Mouse (Mus musculus): ENCODE measurements around the gene Olfr846. TPM values are rescaled to one million over a fixed set of nuclear protein-coding genes. Genes with fewer than 3 reads are reported as not detected.

Olfr846 gene
- polyA plus RNA-seq (2021) = not detected

DNA sequence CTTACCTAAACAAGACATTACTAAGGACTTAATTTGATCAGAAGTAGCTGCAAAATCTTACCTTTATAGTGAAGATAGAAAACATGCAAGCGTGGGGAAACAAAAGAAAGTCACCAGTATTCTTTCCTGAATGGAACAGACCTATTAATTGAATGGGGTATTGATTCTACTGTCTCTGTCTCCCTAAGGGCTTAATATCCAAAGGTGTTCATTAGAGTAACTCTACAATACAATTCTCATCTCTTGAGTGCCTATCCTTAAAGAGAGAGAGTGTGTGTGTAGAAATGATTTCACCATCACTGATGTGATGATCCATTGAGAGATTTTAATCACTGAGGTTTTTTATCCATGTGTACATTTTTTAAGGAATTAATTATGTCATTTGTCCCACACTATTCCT is at the start of gene Olfr846:
Olfr846 (minus strand) TSS at position 101 of the 400 bp plus-strand sequence.
- TF ChIP-seq CTCF (IDR thresholded peaks at IDR 0.05) = no peak
- in situ Hi-C loops (cut with MboI; ENCODE audit: low pct_unique_long_range_greater_than_20kb) = no loop called here
- DNase-seq (ENCODE audit: low read depth, low spot score) (no peak), ATAC-seq (no peak)
- H3K27me3 ChIP-seq = no peaks in the 10 kb centered on the region
- ChIA-PET POLR2A (no interaction called here), CTCF (no interaction called here)

DNA sequence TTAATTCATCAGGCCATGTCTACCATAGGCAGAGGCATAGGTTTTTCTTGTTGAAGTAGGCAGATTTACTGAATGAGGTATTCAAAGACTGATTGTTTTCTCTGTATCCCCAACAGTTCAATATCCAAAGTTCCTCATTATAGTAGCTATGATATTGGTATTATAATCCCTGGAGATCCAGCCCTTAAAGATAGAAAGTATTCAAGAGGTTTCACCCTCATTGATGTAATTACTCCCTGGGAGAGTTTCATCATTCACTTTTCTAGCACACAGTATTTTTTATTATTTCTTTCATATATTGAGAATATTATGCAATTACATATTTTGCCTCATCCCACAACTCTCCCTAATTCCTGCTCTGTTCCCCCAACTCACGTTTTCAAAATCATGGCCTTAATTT is 14.8 kb upstream of the Olfr846 start, which contains the start of gene Olfr847:
Olfr847 (minus strand) TSS at position 101 of the 400 bp plus-strand sequence.
- CTCF ChIA-PET = no interaction called here
- DNase-seq (ENCODE audit: low read depth, low spot score) = no peak
- H3K27me3 ChIP-seq = no peaks in the 10 kb centered on the region
- in situ Hi-C loops (cut with MboI; ENCODE audit: low pct_unique_long_range_greater_than_20kb) = no loop called here
- ATAC-seq = no peak
- POLR2A ChIA-PET = no interaction called here
- no peak for TF ChIP-seq CTCF (IDR thresholded peaks at IDR 0.05)

DNA sequence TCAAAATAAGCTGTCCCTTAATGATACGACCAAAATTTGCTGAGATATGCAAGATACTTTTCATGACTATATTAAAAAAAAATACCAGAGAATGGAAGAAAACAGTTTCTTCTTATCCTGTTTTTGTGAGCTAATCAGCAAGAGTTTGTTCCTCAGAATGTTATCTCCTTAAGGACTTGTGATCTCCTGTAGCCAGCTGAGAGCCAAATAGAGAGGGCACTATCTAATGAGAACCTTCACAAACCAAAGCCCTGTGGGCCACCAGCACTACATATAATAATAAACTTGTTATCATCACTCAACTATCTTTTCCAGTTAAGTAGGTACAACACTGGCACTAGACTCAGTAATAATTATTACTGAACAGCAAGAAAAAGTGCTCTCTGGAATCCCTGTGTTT is 27.6 kb downstream of the Olfr846 start, which contains the start of gene Olfr845:
Olfr845 (plus strand) TSS at position 301 of the 400 bp plus-strand sequence.
- in situ Hi-C loops (cut with MboI; ENCODE audit: low pct_unique_long_range_greater_than_20kb) = no loop called here
- CTCF ChIA-PET = no interaction called here
- no peak for TF ChIP-seq CTCF (IDR thresholded peaks at IDR 0.05)
- DNase-seq (ENCODE audit: low read depth, low spot score) = no peak
- no peak for ATAC-seq
- no peaks in the 10 kb centered on the region for H3K27me3 ChIP-seq
- POLR2A ChIA-PET = no interaction called here

DNA sequence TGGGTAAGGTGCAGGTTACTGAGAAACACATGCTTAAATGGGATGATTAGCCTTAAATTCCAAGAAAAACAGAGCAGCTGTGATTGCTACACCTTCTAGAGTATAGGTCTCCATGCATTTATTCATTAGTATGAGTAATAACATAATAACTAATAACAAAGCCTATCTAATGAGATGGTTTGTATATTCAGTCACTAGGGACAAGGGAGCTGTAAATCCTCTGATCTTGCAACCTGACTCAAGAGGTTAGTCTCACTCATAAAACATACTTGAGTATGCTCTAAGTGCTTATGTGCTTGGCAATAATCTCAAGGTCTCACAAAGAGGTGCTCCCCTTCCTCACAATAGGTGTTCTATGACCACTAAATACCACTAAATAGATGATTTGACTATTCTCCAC is 47.8 kb downstream of the Olfr846 start, which contains the start of gene Olfr844:
Olfr844 (plus strand) TSS at position 301 of the 400 bp plus-strand sequence.
- ChIA-PET POLR2A (no interaction called here), CTCF (no interaction called here)
- no peak for TF ChIP-seq CTCF (IDR thresholded peaks at IDR 0.05)
- ATAC-seq (no peak), DNase-seq (ENCODE audit: low read depth, low spot score) (no peak)
- no peaks in the 10 kb centered on the region for H3K27me3 ChIP-seq
- in situ Hi-C loops (cut with MboI; ENCODE audit: low pct_unique_long_range_greater_than_20kb) = no loop called here

Other genes starting within 250 kb of the Olfr846 start
- gene Olfr836, start 243.6 kb downstream of the Olfr846 start, polyA plus RNA-seq (2021) = not detected
- gene Olfr837, start 227.7 kb downstream of the Olfr846 start, polyA plus RNA-seq (2021) = not detected
- gene Olfr839-ps1, start 186.7 kb downstream of the Olfr846 start, polyA plus RNA-seq (2021) = 0.01 TPM
- gene Olfr843, start 112.0 kb downstream of the Olfr846 start, polyA plus RNA-seq (2021) = not detected
- gene Olfr844, start 47.7 kb downstream of the Olfr846 start, polyA plus RNA-seq (2021) = not detected
- gene Olfr845, start 27.5 kb downstream of the Olfr846 start, polyA plus RNA-seq (2021) = not detected
- not detected for gene Olfr847, start 14.7 kb upstream of the Olfr846 start, polyA plus RNA-seq (2021)
- not detected for gene Olfr849, start 76.3 kb upstream of the Olfr846 start, polyA plus RNA-seq (2021)
- gene Olfr850, start 114.2 kb upstream of the Olfr846 start, polyA plus RNA-seq (2021) = not detected
- not detected for gene Olfr851, start 129.3 kb upstream of the Olfr846 start, polyA plus RNA-seq (2021)
- gene Olfr853, start 177.1 kb upstream of the Olfr846 start, polyA plus RNA-seq (2021) = not detected
- not detected for gene Olfr854, start 203.4 kb upstream of the Olfr846 start, polyA plus RNA-seq (2021)
- not detected for gene Olfr855, start 218.6 kb upstream of the Olfr846 start, polyA plus RNA-seq (2021)